Mouse (Mus musculus) MEL (cell line): ENCODE measurements around the gene Htr6. TPM values are rescaled to one million over a fixed set of nuclear protein-coding genes. Genes with fewer than 3 reads are reported as not detected.

Source experiments
- DNase-seq: peaks from one replicate; pipeline ENCODE4 v3.0.0; 2011; ENCODE audit warnings: low read depth, low spot score
- H3K27ac ChIP-seq: 2 replicates; pipeline ENCODE4 v1.5.1; 2012; ENCODE audit warnings: low read depth, mild to moderate bottlenecking, control low read depth, low read length, moderate library complexity; ENCODE audit not compliant: control insufficient read depth
- H3K27me3 ChIP-seq, 2 experiments: fragments of 150-350 bp in 1 of 2; sonication (generic) in 1 of 2; 2 replicates each; pipeline ENCODE4 v1.6.1; 2012; ENCODE audit warnings: low read length in 2 of 2, mild to moderate bottlenecking in 2 of 2, improper control_type of control experiment in 1 of 2, moderate library complexity in 1 of 2; ENCODE audit not compliant: insufficient read depth in 2 of 2, control insufficient read depth in 1 of 2
- H3K36me3 ChIP-seq, 2 experiments: 2 replicates each; pipeline ENCODE4 v1.6.1; 2012 to 2014; ENCODE audit warnings: low read length in 2 of 2, improper control_type of control experiment in 1 of 2, inconsistent platforms in 1 of 2, mild to moderate bottlenecking in 1 of 2; ENCODE audit not compliant: insufficient read depth in 2 of 2, control insufficient read depth in 1 of 2
- H3K4me1 ChIP-seq, 2 experiments: fragments of 150-350 bp in 1 of 2; sonication (generic) in 1 of 2; 2 replicates each; pipeline ENCODE4 v1.6.1; 2012; ENCODE audit warnings: low read length in 2 of 2, improper control_type of control experiment in 1 of 2, mild to moderate bottlenecking in 1 of 2; ENCODE audit not compliant: insufficient read depth in 2 of 2, control insufficient read depth in 1 of 2
- H3K4me3 ChIP-seq, 2 experiments: fragments of 150-350 bp in 1 of 2; sonication (generic) in 1 of 2; 2 replicates each; pipeline ENCODE4 v1.5.1; 2012; ENCODE audit warnings: low read depth in 2 of 2, low read length in 2 of 2, mild to moderate bottlenecking in 2 of 2, moderate library complexity in 2 of 2, control low read depth in 1 of 2, improper control_type of control experiment in 1 of 2; ENCODE audit not compliant: control insufficient read depth in 1 of 2, insufficient read depth in 1 of 2
- H3K79me2 ChIP-seq: 2 replicates; pipeline ENCODE4 v1.6.1; 2012; ENCODE audit warnings: mild to moderate bottlenecking, low read length, moderate library complexity; ENCODE audit not compliant: control insufficient read depth, poor library complexity, insufficient read depth
- H3K9ac ChIP-seq: 2 replicates; pipeline ENCODE4 v1.6.1; 2012; ENCODE audit warnings: low read depth, mild to moderate bottlenecking, control low read depth, low read length, moderate library complexity; ENCODE audit not compliant: control insufficient read depth, poor library complexity, severe bottlenecking
- H3K9me3 ChIP-seq: fragments of 150-350 bp; sonication (generic); replicated peaks from 2 replicates; pipeline ENCODE4 v1.6.1; 2012; ENCODE audit warnings: mild to moderate bottlenecking, low read length, improper control_type of control experiment, moderate library complexity; ENCODE audit not compliant: insufficient read depth
- E2F4 ChIP-seq: IDR thresholded peaks from 2 replicates; pipeline ENCODE4 v1.6.1; 2011; ENCODE audit warnings: low read depth, low read length, improper control_type of control experiment, borderline replicate concordance
- ELF1 ChIP-seq: IDR thresholded peaks from 2 replicates; pipeline ENCODE4 v1.6.1; 2014; ENCODE audit warnings: low read depth, mild to moderate bottlenecking, inconsistent platforms, low read length, improper control_type of control experiment, moderate library complexity
- ETS1 ChIP-seq: IDR thresholded peaks from 2 replicates; pipeline ENCODE4 v1.6.1; 2012; ENCODE audit warnings: low read depth, mild to moderate bottlenecking, inconsistent platforms, low read length, improper control_type of control experiment, moderate library complexity
- GABPA ChIP-seq: IDR thresholded peaks from 2 replicates; pipeline ENCODE4 v1.6.1; 2012; ENCODE audit warnings: low read depth, mild to moderate bottlenecking, inconsistent platforms, low read length, improper control_type of control experiment, moderate library complexity
- GATA1 ChIP-seq: IDR thresholded peaks from 2 replicates; pipeline ENCODE4 v1.6.1; 2011; ENCODE audit warnings: low read depth, low read length, improper control_type of control experiment
- HCFC1 ChIP-seq: IDR thresholded peaks from 2 replicates; pipeline ENCODE4 v1.6.1; 2012; ENCODE audit warnings: low read depth, mild to moderate bottlenecking, inconsistent platforms, low read length, improper control_type of control experiment, moderate library complexity
- MAX ChIP-seq: IDR thresholded peaks from 2 replicates; pipeline ENCODE4 v1.6.1; 2011; ENCODE audit warnings: low read length, improper control_type of control experiment
- MAZ ChIP-seq: IDR thresholded peaks from 2 replicates; pipeline ENCODE4 v1.6.1; 2012; ENCODE audit warnings: low read depth, mild to moderate bottlenecking, inconsistent platforms, low read length, improper control_type of control experiment
- MYC ChIP-seq: IDR thresholded peaks from 2 replicates; pipeline ENCODE4 v1.6.1; 2011; ENCODE audit warnings: low read depth, mild to moderate bottlenecking, low read length, improper control_type of control experiment, moderate library complexity
- NELFE ChIP-seq: IDR thresholded peaks from 2 replicates; pipeline ENCODE4 v1.6.1; 2011; ENCODE audit warnings: low read depth, low read length, improper control_type of control experiment
- POLR2A ChIP-seq, 2 experiments: IDR thresholded peaks; 2 replicates each; pipeline ENCODE4 v1.6.1; 2011 to 2012; ENCODE audit warnings: low read length in 2 of 2, mild to moderate bottlenecking in 2 of 2, control low read depth in 1 of 2, improper control_type of control experiment in 1 of 2, low read depth in 1 of 2, moderate library complexity in 1 of 2; ENCODE audit not compliant: control insufficient read depth in 1 of 2, insufficient read depth in 1 of 2, poor library complexity in 1 of 2
- POLR2AphosphoS2 ChIP-seq: IDR thresholded peaks from 2 replicates; pipeline ENCODE4 v1.6.1; 2011; ENCODE audit warnings: low read length, improper control_type of control experiment
- RAD21 ChIP-seq: IDR thresholded peaks from 2 replicates; pipeline ENCODE4 v1.6.1; 2011; ENCODE audit warnings: mild to moderate bottlenecking, low read depth, low read length, improper control_type of control experiment
- RCOR1 ChIP-seq: IDR thresholded peaks from 2 replicates; pipeline ENCODE4 v1.6.1; 2012; ENCODE audit warnings: low read depth, mild to moderate bottlenecking, inconsistent platforms, low read length, improper control_type of control experiment
- SMC3 ChIP-seq: IDR thresholded peaks from 2 replicates; pipeline ENCODE4 v1.6.1; 2011; ENCODE audit warnings: low read depth, low read length, improper control_type of control experiment
- TAL1 ChIP-seq: IDR thresholded peaks from 2 replicates; pipeline ENCODE4 v1.6.1; 2012; ENCODE audit warnings: mild to moderate bottlenecking, inconsistent platforms, low read length, moderate library complexity, mixed read lengths
- TBP ChIP-seq: IDR thresholded peaks from 2 replicates; pipeline ENCODE4 v1.8.0; 2011; ENCODE audit warnings: low read depth, low read length, improper control_type of control experiment
- TCF12 ChIP-seq: IDR thresholded peaks from 2 replicates; pipeline ENCODE4 v1.6.1; 2014; ENCODE audit warnings: low read depth, mild to moderate bottlenecking, inconsistent platforms, low read length, improper control_type of control experiment, moderate library complexity
- UBTF ChIP-seq: IDR thresholded peaks from 2 replicates; pipeline ENCODE4 v1.6.1; 2012; ENCODE audit warnings: low read depth, mild to moderate bottlenecking, inconsistent platforms, low read length, improper control_type of control experiment, moderate library complexity, borderline replicate concordance; ENCODE audit not compliant: insufficient read depth
- USF1 ChIP-seq: IDR thresholded peaks from 2 replicates; pipeline ENCODE4 v1.6.1; 2014; ENCODE audit warnings: low read depth, mild to moderate bottlenecking, inconsistent platforms, low read length, improper control_type of control experiment, moderate library complexity
- USF2 ChIP-seq, 2 experiments: IDR thresholded peaks; 2 replicates each; pipeline ENCODE4 v1.6.1; 2011 to 2012; ENCODE audit warnings: improper control_type of control experiment in 2 of 2, low read length in 2 of 2, borderline replicate concordance in 1 of 2, inconsistent platforms in 1 of 2, low read depth in 1 of 2, mild to moderate bottlenecking in 1 of 2; ENCODE audit not compliant: insufficient read depth in 1 of 2
- ZKSCAN1 ChIP-seq: IDR thresholded peaks from 2 replicates; pipeline ENCODE4 v1.6.1; 2012; ENCODE audit warnings: low read depth, mild to moderate bottlenecking, inconsistent platforms, low read length, improper control_type of control experiment, moderate library complexity
- polyA plus RNA-seq, 2 experiments: library from polyadenylated mRNA; stranded (reverse) in 1 of 2; unstranded in 1 of 2; fragments of >175 nt in 1 of 2; fragments of >200 nt in 1 of 2; gene quantifications; 2 replicates each; pipeline versions ENCODE4 v1.2.1 to v1.2.4; 2012; ENCODE audit warnings: low replicate concordance in 2 of 2, low read depth in 1 of 2; ENCODE audit not compliant: insufficient read length in 2 of 2, insufficient read depth in 1 of 2, missing spikeins in 1 of 2
- total RNA-seq: library from RNA; depleted of rRNA; stranded (reverse); fragments of 300-350 nt; gene quantifications from 2 replicates; pipeline ENCODE4 v1.2.3, GENCODE M21; 2012

Gene Htr6
- total and polyA plus RNA-seq, 3 experiments, result 0.08 TPM; not detected in 2

GRCm38 (mm10) chr4:139122557-139122956 lies 47.2 kb upstream of the Htr6 start (continued):
- no peak for TF ChIP-seq USF2 (IDR thresholded peaks at IDR 0.05; ENCODE audit: borderline replicate concordance in 1 of 2, insufficient read depth in 1 of 2, low read depth in 1 of 2, low read length in 2 of 2)
- TF ChIP-seq, all 39 proteins: peak for 7

- no peaks in the 10 kb centered on the region for H3K9me3 ChIP-seq
- no peak overlapping the region for H3K27ac ChIP-seq
- peaks cover 92% of the 10 kb centered on the region for H3K79me2 ChIP-seq
- DNase-seq, result peak; percentile 42
- no peak overlapping the region for H3K9ac ChIP-seq
- no peaks in the 10 kb centered on the region for H3K27me3 ChIP-seq
- no peak overlapping the region for H3K4me3 ChIP-seq
- TF ChIP-seq MAX (no peak), MYC (no peak), TBP (0 out of 2 replicates have a peak, but pooled peaks have one; percentile 20)
- peaks cover 3 to 68% of the 10 kb centered on the region in 2 experiments for H3K36me3 ChIP-seq
- peaks cover 52 to 63% of the 10 kb centered on the region in 2 experiments for H3K4me1 ChIP-seq
These were observed 45.6 kb upstream of the Htr6 start for GRCm38 (mm10) chr4:139120998-139121397.

- Histone ChIP-seq H3K9me3 (no peaks in the 10 kb centered on the region), H3K36me3 (peaks cover 3 to 68% of the 10 kb centered on the region in 2 experiments), H3K4me1 (peaks cover 52 to 63% of the 10 kb centered on the region in 2 experiments), H3K4me3 (no peak overlapping the region), H3K27ac (no peak overlapping the region), H3K9ac (no peak overlapping the region), H3K27me3 (no peaks in the 10 kb centered on the region), H3K79me2 (peaks cover 93% of the 10 kb centered on the region)
- TF ChIP-seq ETS1, result no peak
- DNase-seq, result no peak
These were observed 45.0 kb upstream of the Htr6 start for GRCm38 (mm10) chr4:139120281-139120814.

- peaks cover 7 to 47% of the 10 kb centered on the region in 2 experiments for H3K36me3 ChIP-seq
- no peak overlapping the region for H3K9ac ChIP-seq
- peaks cover 41 to 43% of the 10 kb centered on the region in 2 experiments for H3K4me1 ChIP-seq
- H3K9me3 ChIP-seq, result no peaks in the 10 kb centered on the region
- DNase-seq, result peak; percentile 81
- H3K4me3 ChIP-seq, result no peak overlapping the region
- H3K27me3 ChIP-seq, result no peaks in the 10 kb centered on the region
- peak overlapping the region; percentile 62 for H3K27ac ChIP-seq
- H3K79me2 ChIP-seq, result peaks cover 90% of the 10 kb centered on the region
- no peak for TF ChIP-seq UBTF
- TF ChIP-seq TBP, result no peak
- TF ChIP-seq E2F4, result no peak
- no peak for TF ChIP-seq RCOR1
- TF ChIP-seq MAZ, result no peak
- no peak for TF ChIP-seq POLR2AphosphoS2
- peak; percentile 89 for TF ChIP-seq TAL1
- no peak for TF ChIP-seq POLR2A (IDR thresholded peaks at IDR 0.05; ENCODE audit: control insufficient read depth in 1 of 2, insufficient read depth in 1 of 2, low read depth in 1 of 2, low read length in 2 of 2, poor library complexity in 1 of 2)
- no peak for TF ChIP-seq ELF1
- no peak for TF ChIP-seq GABPA
- TF ChIP-seq GATA1, result peak; percentile 79
- TF ChIP-seq MYC, result peak; percentile 50; the same call in 1 of the 2 replicates
- TF ChIP-seq MAX, result peak; percentile 38; the same call in 1 of the 2 replicates
- TF ChIP-seq ZKSCAN1, result no peak
- TF ChIP-seq HCFC1, result no peak
- TF ChIP-seq USF1, result no peak
- TF ChIP-seq NELFE, result no peak
- peak; percentile 85 for TF ChIP-seq TCF12
- TF ChIP-seq RAD21, result no peak
- TF ChIP-seq SMC3, result no peak
These were observed 41.1 kb upstream of the Htr6 start for GRCm38 (mm10) chr4:139116356-139117063.
